Mouse (Mus musculus) small intestine, adult 2 months (tissue): ENCODE data around the gene Lman1l. TPM values are rescaled to one million over a fixed set of nuclear protein-coding genes. Genes with fewer than 3 reads are reported as not detected.

Experiments
- H3K27ac ChIP-seq: fragments of 200-500 bp; 2 replicates; pipeline ENCODE4 v1.5.1; 2012; ENCODE audit warnings: low read depth, low read length, control low read depth, inconsistent platforms; ENCODE audit not compliant: insufficient read depth
- H3K27me3 ChIP-seq: fragments of 200-500 bp; 2 replicates; pipeline ENCODE4 v1.6.1; 2012; ENCODE audit warnings: mild to moderate bottlenecking, moderate library complexity, low read length, inconsistent platforms; ENCODE audit not compliant: control insufficient read depth, insufficient read depth
- H3K36me3 ChIP-seq: fragments of 200-500 bp; 2 replicates; pipeline ENCODE4 v1.6.1; 2012; ENCODE audit warnings: mild to moderate bottlenecking, low read length, control low read depth, inconsistent platforms; ENCODE audit not compliant: control insufficient read depth, insufficient read depth
- H3K4me1 ChIP-seq: fragments of 200-500 bp; 2 replicates; pipeline ENCODE4 v1.6.1; 2012; ENCODE audit warnings: low read length, inconsistent platforms, mixed read lengths; ENCODE audit not compliant: control insufficient read depth, insufficient read depth, insufficient read length
- H3K4me3 ChIP-seq: fragments of 200-500 bp; 2 replicates; pipeline ENCODE4 v1.5.1; 2012; ENCODE audit warnings: low read depth, mild to moderate bottlenecking, control low read depth, inconsistent platforms, low read length, moderate library complexity
- CTCF ChIP-seq: fragments of 200-500 bp; IDR thresholded peaks from 2 replicates; pipeline ENCODE4 v1.5.1; 2012; ENCODE audit warnings: low read depth, mild to moderate bottlenecking, control low read depth, inconsistent platforms, low read length, moderate library complexity, mixed read lengths; ENCODE audit not compliant: insufficient replicate concordance, insufficient read length; ENCODE audit errors: extremely low read depth
- POLR2A ChIP-seq: fragments of 200-500 bp; IDR thresholded peaks from 2 replicates; pipeline ENCODE4 v1.6.1; 2012; ENCODE audit warnings: low read depth, mild to moderate bottlenecking, control low read depth, inconsistent platforms, low read length, moderate library complexity
- WGBS: fragments of 180-500 bp; shearing (Covaris S2); methylation state at CpG from one replicate; pipeline ENCODE4 v1.1.7; 2018; 5-methylcytosine and 5-hydroxymethylcytosine counted together
- polyA plus RNA-seq: library from polyadenylated mRNA; depleted of rRNA; stranded (reverse); fragments of >200 nt; gene quantifications from 2 replicates; pipeline ENCODE4 v1.2.3, GENCODE M21; 2012

The Lman1l gene
- polyA plus RNA-seq, 1 experiment = not detected

GRCm38 (mm10) chr9:57577144-57577849 lies 43.3 kb downstream of the Lman1l start:
- no peaks in the 10 kb centered on the region for H3K4me1 ChIP-seq
- TF ChIP-seq POLR2A (no peak), CTCF (no peak)
- no peak overlapping the region for H3K27ac ChIP-seq
- no peaks in the 10 kb centered on the region for H3K27me3 ChIP-seq
- H3K36me3 ChIP-seq = peaks cover 70% of the 10 kb centered on the region
- 75% methylated on average over 6 of the region's 6 CpGs for WGBS
- H3K4me3 ChIP-seq = no peak overlapping the region

GRCm38 (mm10) chr9:57575577-57575976 lies 45.0 kb downstream of the Lman1l start:
- Histone ChIP-seq H3K27me3 (no peaks in the 10 kb centered on the region), H3K36me3 (peaks cover 64% of the 10 kb centered on the region), H3K27ac (no peak overlapping the region), H3K4me1 (no peaks in the 10 kb centered on the region), H3K4me3 (no peak overlapping the region)
- 67% methylated on average over 3 of the region's 3 CpGs for WGBS
- TF ChIP-seq CTCF = no peak
- no peak for TF ChIP-seq POLR2A

- H3K4me1 ChIP-seq = no peaks in the 10 kb centered on the region
- H3K27me3 ChIP-seq = no peaks in the 10 kb centered on the region
- no peak overlapping the region for H3K27ac ChIP-seq
- H3K36me3 ChIP-seq = peaks cover 57% of the 10 kb centered on the region
- TF ChIP-seq CTCF = no peak
- TF ChIP-seq POLR2A = no peak
- no peak overlapping the region for H3K4me3 ChIP-seq
Measured at GRCm38 (mm10) chr9:57574397-57574796, 46.2 kb downstream of the Lman1l start.

- peaks cover 38% of the 10 kb centered on the region for H3K36me3 ChIP-seq
- no peak for TF ChIP-seq POLR2A
- no peak for TF ChIP-seq CTCF
- no peaks in the 10 kb centered on the region for H3K27me3 ChIP-seq
- H3K4me1 ChIP-seq = peaks cover 25% of the 10 kb centered on the region
- H3K4me3 ChIP-seq = no peak overlapping the region
- peak overlapping the region; percentile 1; the same call in 1 of the 2 replicates for H3K27ac ChIP-seq
- WGBS = 95% methylated on average over 6 of the region's 6 CpGs
Measured at GRCm38 (mm10) chr9:57568500-57568899, 52.1 kb downstream of the Lman1l start.

GRCm38 (mm10) chr9:57566846-57567245 lies 53.7 kb downstream of the Lman1l start:
- Histone ChIP-seq H3K4me1 (peaks cover 30% of the 10 kb centered on the region), H3K4me3 (no peak overlapping the region), H3K27me3 (no peaks in the 10 kb centered on the region), H3K27ac (no peak overlapping the region; the same call in 1 of the 2 replicates), H3K36me3 (peaks cover 29% of the 10 kb centered on the region)
- WGBS = 27% methylated on average over 8 of the region's 8 CpGs
- TF ChIP-seq CTCF (peak; percentile 68; the same call in 1 of the 2 replicates), POLR2A (no peak)

GRCm38 (mm10) chr9:57565741-57566221 lies 54.8 kb downstream of the Lman1l start:
- H3K27ac ChIP-seq = peak overlapping the region; percentile 68
- peaks cover 30% of the 10 kb centered on the region for H3K4me1 ChIP-seq

GRCm38 (mm10) chr9:57564609-57565008 lies 56.0 kb downstream of the Lman1l start:
- 63% methylated on average over 6 of the region's 6 CpGs for WGBS
- no peak overlapping the region for H3K4me3 ChIP-seq
- H3K27ac ChIP-seq = no peak overlapping the region
- H3K4me1 ChIP-seq = peaks cover 34% of the 10 kb centered on the region
- H3K36me3 ChIP-seq = peaks cover 19% of the 10 kb centered on the region
- TF ChIP-seq POLR2A (no peak), CTCF (no peak)
- no peaks in the 10 kb centered on the region for H3K27me3 ChIP-seq

More at GRCm38 (mm10) chr9:57565741-57566221, 54.8 kb downstream of the Lman1l start:
- H3K27me3 ChIP-seq = no peaks in the 10 kb centered on the region
- 18% methylated on average over 10 of the region's 10 CpGs for WGBS
- H3K36me3 ChIP-seq = peaks cover 23% of the 10 kb centered on the region
- H3K4me3 ChIP-seq = no peak overlapping the region
- TF ChIP-seq POLR2A (no peak), CTCF (no peak)
